Mouse (Mus musculus) forebrain, embryonic 16.5 days (tissue): ENCODE measurements around the gene Iqcn. TPM values are rescaled to one million over a fixed set of nuclear protein-coding genes. Genes with fewer than 3 reads are reported as not detected.

Experiments
- ATAC-seq: fragments of 200-750 bp; cut with Nextera tagmentation; 2 replicates; pipeline ENCODE4 v1.8.0; 2017; ENCODE audit warnings: mild to moderate bottlenecking, moderate library complexity
- H3K27ac ChIP-seq: fragments of 300-500 bp; sonication (generic); 2 replicates; pipeline ENCODE4 v1.5.1; 2014; ENCODE audit warnings: low read length, control low read depth
- H3K27me3 ChIP-seq: fragments of 300-500 bp; sonication (generic); replicated peaks from 2 replicates; pipeline ENCODE4 v1.6.1; 2014; ENCODE audit warnings: low read length; ENCODE audit not compliant: control insufficient read depth, insufficient read depth
- H3K36me3 ChIP-seq: fragments of 300-500 bp; sonication (generic); 2 replicates; pipeline ENCODE4 v1.6.1; 2014; ENCODE audit not compliant: control insufficient read depth, insufficient read depth
- H3K4me1 ChIP-seq: fragments of 300-500 bp; sonication (generic); replicated peaks from 2 replicates; pipeline ENCODE4 v1.6.1; 2014; ENCODE audit warnings: low read length; ENCODE audit not compliant: control insufficient read depth, insufficient read depth
- H3K4me2 ChIP-seq: fragments of 300-500 bp; sonication (generic); 2 replicates; pipeline ENCODE4 v1.6.1; 2014; ENCODE audit warnings: mild to moderate bottlenecking, low read length, control low read depth
- H3K4me3 ChIP-seq: fragments of 300-500 bp; sonication (generic); replicated peaks from 2 replicates; pipeline ENCODE4 v1.5.1; 2014; ENCODE audit warnings: mild to moderate bottlenecking, low read length, control low read depth
- H3K9ac ChIP-seq: fragments of 300-500 bp; sonication (generic); replicated peaks from 2 replicates; pipeline ENCODE4 v1.6.1; 2014; ENCODE audit warnings: low read depth, low read length, control low read depth
- H3K9me3 ChIP-seq: fragments of 300-500 bp; sonication (generic); 2 replicates; pipeline ENCODE4 v1.6.1; 2016; ENCODE audit warnings: low read length; ENCODE audit not compliant: control insufficient read depth
- WGBS: fragments of 180-500 bp; shearing (Covaris S2); extraction: QIAGEN DNeasy Blood & Tissue Kit; methylation state at CpG from one replicate; pipeline ENCODE4 v1.1.7; 2014; 5-methylcytosine and 5-hydroxymethylcytosine counted together
- polyA plus RNA-seq: library from polyadenylated mRNA; unstranded; fragments of >200 nt; fragmentation: Nextera tagmentation; extraction: Ambion mirVana; gene quantifications from 2 replicates; pipeline ENCODE4 v1.2.1, GENCODE M21; 2015

Gene Iqcn
- polyA plus RNA-seq, 1 experiment from 2014 or later = 0.14 TPM

DNA sequence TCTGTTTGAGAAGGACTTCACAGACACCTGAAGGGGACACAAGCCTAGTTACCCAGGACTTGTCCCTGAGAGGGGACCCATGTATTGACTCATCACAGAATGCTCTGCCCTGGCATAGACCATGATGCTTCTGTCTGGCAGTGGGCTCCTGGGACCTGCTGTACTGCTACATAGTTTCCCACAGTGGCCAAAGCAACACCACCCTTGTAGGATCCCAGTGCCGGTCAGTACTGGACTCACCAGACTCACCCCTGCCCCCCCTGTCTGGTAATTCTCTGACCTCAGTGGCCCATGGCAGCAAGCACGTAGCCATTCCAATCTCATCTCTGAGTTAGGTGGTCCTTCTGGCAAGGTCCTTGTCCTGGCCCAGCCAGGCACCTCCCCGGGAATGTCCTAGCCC, 15.1 kb upstream of the Iqcn start:
- ATAC-seq = no peak
- no peaks in the 10 kb centered on the region for H3K36me3 ChIP-seq
- H3K27ac ChIP-seq = no peak overlapping the region
- H3K4me1 ChIP-seq = peaks cover 17% of the 10 kb centered on the region
- H3K9ac ChIP-seq = no peak overlapping the region
- 97% methylated on average over 3 of the region's 3 CpGs for WGBS
- H3K4me3 ChIP-seq = no peak overlapping the region
- no peak overlapping the region for H3K4me2 ChIP-seq
- H3K27me3 ChIP-seq = no peaks in the 10 kb centered on the region
- H3K9me3 ChIP-seq = no peaks in the 10 kb centered on the region

DNA sequence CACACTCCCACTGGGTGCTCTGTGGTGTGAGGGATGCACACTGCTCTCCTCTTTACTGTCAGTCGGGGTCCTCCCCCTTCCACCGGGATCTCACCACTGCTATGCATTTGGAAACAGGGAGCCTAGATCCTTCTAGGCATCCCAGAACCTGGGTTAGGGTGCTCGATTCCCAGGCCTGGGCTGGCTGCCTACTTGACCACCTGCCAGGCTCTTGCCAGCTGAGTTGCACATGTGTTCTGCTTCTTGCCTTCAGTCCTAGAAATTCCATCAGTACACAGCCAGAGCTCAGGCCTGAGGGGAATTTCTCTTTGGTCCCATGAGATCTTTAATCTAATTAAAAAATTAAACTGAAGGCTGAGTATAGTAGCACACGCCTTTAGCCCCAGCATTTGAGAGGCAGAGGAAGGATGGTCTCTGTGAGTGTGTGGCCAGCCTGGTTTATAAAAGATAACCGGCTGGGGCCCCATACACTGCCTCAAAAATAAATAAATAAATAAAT, 13.3 kb upstream of the Iqcn start:
- Histone ChIP-seq H3K36me3 (no peaks in the 10 kb centered on the region), H3K9ac (no peak overlapping the region), H3K4me2 (no peak overlapping the region), H3K9me3 (no peaks in the 10 kb centered on the region), H3K4me3 (no peak overlapping the region), H3K27ac (no peak overlapping the region), H3K4me1 (peaks cover 17% of the 10 kb centered on the region), H3K27me3 (no peaks in the 10 kb centered on the region)
- ATAC-seq = no peak
- 75% methylated on average over 5 of the region's 5 CpGs for WGBS

DNA sequence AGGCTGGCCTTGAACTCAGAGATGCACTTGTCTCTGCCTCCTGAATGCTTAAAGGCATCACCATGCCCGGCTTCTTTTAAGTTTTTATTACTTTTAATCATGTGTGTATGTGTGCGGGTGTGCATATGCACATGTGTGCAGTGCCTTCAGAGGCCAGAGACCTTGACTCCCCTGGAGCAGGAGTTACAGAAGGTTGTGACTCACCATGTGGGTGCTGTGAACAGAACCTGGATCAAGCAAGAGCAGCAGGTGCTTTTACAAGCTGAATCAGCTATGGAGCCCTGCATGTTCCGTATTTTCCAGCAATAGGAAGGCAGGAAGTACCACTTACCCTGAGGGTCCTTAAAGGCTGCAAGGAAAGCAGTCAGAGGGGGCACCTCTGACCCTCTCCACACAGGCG, 12.0 kb upstream of the Iqcn start:
- no peaks in the 10 kb centered on the region for H3K36me3 ChIP-seq
- H3K27me3 ChIP-seq = no peaks in the 10 kb centered on the region
- peak overlapping the region; percentile 71 for H3K4me2 ChIP-seq
- peak overlapping the region; percentile 57 for H3K27ac ChIP-seq
- no peak; the same call in 1 of the 2 replicates for ATAC-seq
- no peaks in the 10 kb centered on the region for H3K9me3 ChIP-seq
- H3K4me1 ChIP-seq = peaks cover 25% of the 10 kb centered on the region
- peak overlapping the region; percentile 44 for H3K4me3 ChIP-seq
- WGBS = 56% methylated on average over 4 of the region's 4 CpGs
- H3K9ac ChIP-seq = peak overlapping the region; percentile 73

DNA sequence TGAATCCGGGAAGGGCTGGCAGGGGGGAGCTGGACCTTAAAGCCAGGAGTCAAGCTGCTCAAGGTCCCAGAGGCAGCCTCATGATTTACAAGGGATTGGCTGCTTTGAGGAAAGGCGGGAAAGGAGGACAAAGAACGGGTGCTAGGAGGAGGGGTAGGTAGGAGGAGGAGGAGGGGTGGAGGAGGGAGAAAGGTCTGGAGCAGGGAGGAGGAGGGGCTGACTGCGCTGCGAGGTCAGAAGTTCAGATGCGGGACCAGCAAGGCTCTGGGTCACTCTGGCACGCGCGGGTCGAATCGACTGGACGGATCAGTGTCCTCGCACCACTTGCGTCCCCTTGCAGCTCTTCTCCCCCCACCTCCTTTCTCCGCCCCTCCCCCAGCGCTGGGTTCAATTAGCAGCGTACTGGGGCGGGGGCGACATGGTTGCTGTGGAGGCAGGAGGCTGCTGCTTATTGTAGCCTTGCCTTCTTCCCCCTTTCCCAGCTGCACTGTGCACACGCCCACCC, 11.5 kb upstream of the Iqcn start:
- H3K36me3 ChIP-seq = no peaks in the 10 kb centered on the region
- ATAC-seq = peak; percentile 70
- 2% methylated on average over 19 of the region's 20 CpGs for WGBS
- H3K4me1 ChIP-seq = peaks cover 30% of the 10 kb centered on the region
- peak overlapping the region; percentile 57 for H3K27ac ChIP-seq
- peak overlapping the region; percentile 71 for H3K4me2 ChIP-seq
- peak overlapping the region; percentile 73 for H3K9ac ChIP-seq
- no peaks in the 10 kb centered on the region for H3K27me3 ChIP-seq
- peak overlapping the region; percentile 44 for H3K4me3 ChIP-seq
- H3K9me3 ChIP-seq = no peaks in the 10 kb centered on the region

DNA sequence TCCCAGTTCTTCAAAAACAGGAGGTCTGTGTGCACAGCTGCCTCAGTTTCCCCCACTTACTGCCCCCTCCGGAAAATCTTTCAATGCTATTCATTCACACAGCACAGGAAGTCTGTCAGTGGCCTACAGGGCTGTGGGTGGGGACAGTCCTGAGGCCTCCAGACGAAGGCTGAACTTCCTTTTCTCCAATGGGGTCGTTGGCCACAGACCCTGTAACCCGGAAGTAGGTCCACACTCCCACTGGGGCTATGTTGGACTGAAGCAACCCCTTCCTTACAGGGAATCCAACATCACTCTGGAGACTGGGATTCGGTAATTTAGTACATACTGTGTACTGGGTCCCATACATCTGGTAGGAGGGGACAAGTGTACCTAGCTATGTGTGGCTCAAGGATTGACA, 9.6 kb upstream of the Iqcn start:
- WGBS = 85% methylated on average over 5 of the region's 5 CpGs
- peaks cover 44% of the 10 kb centered on the region for H3K4me1 ChIP-seq

DNA sequence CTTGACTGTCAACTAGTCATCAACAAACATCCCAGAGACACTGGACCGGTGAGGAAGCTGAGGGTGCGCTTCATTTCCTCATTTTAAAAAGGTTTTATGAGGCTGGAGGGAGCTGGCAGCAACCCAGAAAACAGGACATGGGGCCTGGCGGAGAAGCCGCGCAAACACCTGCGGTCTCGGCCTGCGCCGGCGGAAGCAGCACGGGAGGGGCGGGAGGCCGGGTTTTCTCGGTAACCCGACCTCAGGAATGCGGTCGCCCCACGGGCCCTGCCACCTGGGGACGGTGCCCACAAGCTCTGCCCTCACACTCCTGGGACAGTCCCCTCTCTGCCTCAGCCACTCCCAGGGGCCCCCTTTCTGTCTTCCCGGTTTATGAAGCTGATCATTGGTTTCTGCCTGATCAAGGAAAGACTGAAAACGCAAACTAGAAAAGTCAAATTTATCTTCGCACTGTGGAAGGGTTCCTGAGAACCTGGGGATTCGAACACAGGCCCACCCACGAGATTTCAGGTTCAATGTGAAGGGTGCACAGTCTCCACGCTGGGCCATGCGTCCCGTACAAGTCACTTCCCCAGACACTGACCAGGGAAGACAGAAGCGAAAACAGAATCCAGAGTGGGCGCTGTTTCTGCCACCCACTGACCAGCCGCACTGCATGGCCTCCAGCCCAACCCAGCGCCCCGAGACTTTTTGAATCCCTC, 7.8 kb upstream of the Iqcn start:
- Histone ChIP-seq H3K4me1 (peaks cover 41% of the 10 kb centered on the region), H3K27ac (no peak overlapping the region), H3K9ac (no peak overlapping the region), H3K4me2 (no peak overlapping the region), H3K9me3 (no peaks in the 10 kb centered on the region), H3K4me3 (no peak overlapping the region), H3K36me3 (no peaks in the 10 kb centered on the region), H3K27me3 (no peaks in the 10 kb centered on the region)
- 36% methylated on average over 32 of the region's 32 CpGs for WGBS
- ATAC-seq = no peak

More for the DNA sequence above, 9.6 kb upstream of the Iqcn start:
- H3K36me3 ChIP-seq = no peaks in the 10 kb centered on the region
- H3K27me3 ChIP-seq = no peaks in the 10 kb centered on the region
- no peak overlapping the region for H3K4me3 ChIP-seq
- no peak for ATAC-seq
- no peak overlapping the region for H3K27ac ChIP-seq
- H3K9me3 ChIP-seq = no peaks in the 10 kb centered on the region
- no peak overlapping the region for H3K9ac ChIP-seq
- no peak overlapping the region for H3K4me2 ChIP-seq

DNA sequence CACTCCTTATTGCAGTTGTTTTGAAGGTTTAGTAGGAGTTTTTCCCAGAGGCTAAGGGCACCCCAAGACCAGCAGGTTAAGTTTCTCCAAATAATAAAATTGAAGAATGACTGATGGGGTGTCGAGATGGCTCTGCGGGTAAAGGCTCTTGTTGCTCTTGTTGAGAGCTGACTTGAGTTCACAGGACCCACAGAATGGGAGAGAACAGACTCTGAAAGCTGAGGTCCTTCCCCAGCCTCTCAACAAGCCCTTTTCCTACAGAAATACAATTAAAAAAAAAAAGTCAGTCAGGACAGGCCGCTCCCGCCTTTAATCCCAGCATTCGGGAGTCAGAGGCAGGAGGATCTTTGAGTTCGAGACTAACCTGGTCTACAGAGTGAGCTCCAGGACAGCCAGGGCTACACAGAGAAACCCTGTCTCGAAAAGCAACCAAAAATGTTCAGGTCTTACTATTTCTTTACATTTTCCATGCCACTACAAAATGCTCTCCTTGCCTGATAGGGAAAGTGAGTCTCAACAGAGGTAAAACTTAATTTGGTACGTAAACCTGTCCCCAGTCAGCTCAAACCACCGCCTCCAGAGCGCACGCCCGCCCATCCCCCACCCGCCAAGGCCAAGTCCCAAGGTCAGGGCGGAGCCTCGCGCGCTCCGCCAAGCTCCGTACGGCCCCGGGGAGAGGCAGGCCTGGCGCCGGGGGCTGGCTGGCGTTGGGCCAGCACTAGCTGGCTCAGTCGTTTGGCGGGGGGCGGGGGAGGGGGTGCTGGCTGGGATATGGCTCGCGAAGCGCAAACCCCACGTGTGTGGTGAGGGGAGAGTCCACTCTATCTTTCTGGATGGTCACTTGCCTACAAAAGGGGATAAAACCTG, 7.0 kb upstream of the Iqcn start:
- ATAC-seq = no peak

DNA sequence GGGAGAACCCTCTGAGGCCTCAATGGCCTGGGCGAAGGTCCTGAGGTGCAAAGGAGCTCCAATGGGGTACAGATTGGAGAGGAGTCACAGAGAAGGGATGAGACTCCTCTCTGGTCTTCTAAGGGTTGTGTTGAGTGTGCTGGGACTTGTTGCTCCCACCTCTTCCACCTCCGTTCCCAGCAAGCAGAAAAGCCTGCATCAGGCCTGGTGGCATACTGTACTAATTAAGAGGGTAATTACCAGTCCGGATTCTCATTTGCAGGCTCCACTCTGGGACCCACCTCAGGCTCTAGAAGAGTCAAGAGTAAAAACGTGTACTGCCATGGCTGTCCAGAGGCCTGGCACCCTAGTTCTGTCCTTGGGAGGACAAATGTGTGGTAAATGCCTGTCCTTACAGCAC, 6.3 kb upstream of the Iqcn start:
- H3K9me3 ChIP-seq = no peaks in the 10 kb centered on the region
- WGBS = 17% methylated on average over 4 of the region's 4 CpGs
- no peak for ATAC-seq
- H3K9ac ChIP-seq = peak overlapping the region; percentile 14
- no peak overlapping the region for H3K4me3 ChIP-seq
- peak overlapping the region; percentile 51 for H3K4me2 ChIP-seq
- peaks cover 44% of the 10 kb centered on the region for H3K4me1 ChIP-seq
- H3K27me3 ChIP-seq = no peaks in the 10 kb centered on the region
- H3K36me3 ChIP-seq = no peaks in the 10 kb centered on the region
- H3K27ac ChIP-seq = peak overlapping the region; percentile 43

More for the DNA sequence above, 7.0 kb upstream of the Iqcn start:
- H3K27ac ChIP-seq = peak overlapping the region; percentile 43
- peaks cover 44% of the 10 kb centered on the region for H3K4me1 ChIP-seq
- peak overlapping the region; percentile 14 for H3K9ac ChIP-seq
- H3K36me3 ChIP-seq = no peaks in the 10 kb centered on the region
- no peaks in the 10 kb centered on the region for H3K27me3 ChIP-seq
- H3K4me3 ChIP-seq = peak overlapping the region; percentile 13
- WGBS = 6% methylated on average over 31 of the region's 31 CpGs
- no peaks in the 10 kb centered on the region for H3K9me3 ChIP-seq
- H3K4me2 ChIP-seq = peak overlapping the region; percentile 51
